In the genomic region with DNA sequence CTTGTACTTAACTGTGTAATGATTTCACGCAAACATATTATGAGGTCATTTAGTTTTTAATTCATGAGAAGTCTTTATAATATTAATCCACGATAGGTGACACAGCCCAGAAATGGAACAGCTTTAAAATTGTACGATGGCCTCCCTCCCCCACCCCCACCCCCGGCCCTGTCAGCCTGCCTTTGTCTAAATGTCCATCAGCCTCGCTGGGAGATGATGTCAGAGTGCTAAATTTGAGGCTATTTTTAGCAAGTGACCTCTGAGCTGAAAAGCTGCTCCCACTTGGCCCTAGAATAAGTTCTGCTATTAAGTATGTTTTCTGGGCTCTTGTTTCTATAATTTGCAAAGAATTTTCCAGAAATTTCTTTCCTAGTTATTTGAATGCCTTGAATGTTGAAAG, we compare ENCODE assay signal across 17 mouse cellular contexts.
DNase-seq lines count a peak whose midpoint lies in the region; ATAC-seq and TF ChIP-seq lines count a peak whose summit lies in the region.
"Had no signal": no experiment of that assay in that cellular context is flagged by ENCODE, and none has a peak within 500 bp of the region (broad histone marks: within the 10 kb centered on the region; RNA-seq: fewer than 3 reads in every experiment).

No protein-coding gene starts in this region.

- TF ChIP-seq CTCF in bone marrow macrophage, adult 2 months (IDR thresholded peaks at IDR 0.05; ENCODE audit: low read depth, low read length): no peak

- TF ChIP-seq POLR2A in bone marrow macrophage, adult 2 months (IDR thresholded peaks at IDR 0.05; ENCODE audit: borderline replicate concordance, low read depth, low read length): no peak

- no peak overlapping the region for H3K4me2 ChIP-seq in hindbrain, embryonic 11.5 days (replicated peaks; ENCODE audit: low read depth, low read length)
- H3K4me2 ChIP-seq in hindbrain, embryonic 14.5 days (replicated peaks): no peak overlapping the region
- H3K4me2 ChIP-seq: hindbrain, embryonic 15.5 days had no signal

- H3K4me3 ChIP-seq in heart, embryonic 10.5 days: no peak overlapping the region
- H3K4me3 ChIP-seq in hindbrain, embryonic 11.5 days (ENCODE audit: low read depth, low read length): no peak overlapping the region
- no peak overlapping the region for H3K4me3 ChIP-seq in hindbrain, embryonic 14.5 days (replicated peaks; ENCODE audit: low read length)
- no peak overlapping the region for H3K4me3 ChIP-seq in bone marrow macrophage, adult 2 months (ENCODE audit: insufficient read depth, low read length)
- H3K4me3 ChIP-seq: hindbrain, embryonic 15.5 days had no signal

- no peaks in the 10 kb centered on the region for H3K9me3 ChIP-seq in heart, embryonic 10.5 days
- H3K9me3 ChIP-seq in hindbrain, embryonic 11.5 days (ENCODE audit: control insufficient read depth, low read length): no peaks in the 10 kb centered on the region
- 0 out of 2 replicates have a peak, but pooled peaks cover 6% of the 10 kb centered on the region for H3K9me3 ChIP-seq in hindbrain, embryonic 14.5 days (ENCODE audit: control insufficient read depth, low read length)
- H3K9me3 ChIP-seq: hindbrain, embryonic 15.5 days had no signal

- peak overlapping the region; percentile 81; the same call in 1 of the 2 replicates for H3K27ac ChIP-seq in heart, embryonic 10.5 days
- H3K27ac ChIP-seq in hindbrain, embryonic 11.5 days (ENCODE audit: low read depth, low read length): no peak overlapping the region
- H3K27ac ChIP-seq in hindbrain, embryonic 14.5 days: no peak overlapping the region
- H3K27ac ChIP-seq in bone marrow macrophage, adult 2 months (ENCODE audit: insufficient read depth, low read depth, low read length): peak overlapping the region; percentile 38; the same call in 1 of the 2 replicates
- H3K27ac ChIP-seq: hindbrain, embryonic 15.5 days had no signal

- peaks cover 45% of the 10 kb centered on the region for H3K4me1 ChIP-seq in heart, embryonic 10.5 days
- H3K4me1 ChIP-seq in hindbrain, embryonic 11.5 days (replicated peaks; ENCODE audit: control insufficient read depth, insufficient read depth, low read length): no peaks in the 10 kb centered on the region
- no peaks in the 10 kb centered on the region for H3K4me1 ChIP-seq in hindbrain, embryonic 14.5 days (replicated peaks; ENCODE audit: control insufficient read depth, insufficient read depth, low read length)
- peaks cover 17% of the 10 kb centered on the region for H3K4me1 ChIP-seq in bone marrow macrophage, adult 2 months (ENCODE audit: control insufficient read depth, insufficient read depth, low read length)
- H3K4me1 ChIP-seq: hindbrain, embryonic 15.5 days had no signal

- no peak overlapping the region for H3K9ac ChIP-seq in hindbrain, embryonic 11.5 days (ENCODE audit: low read depth, low read length)
- H3K9ac ChIP-seq in hindbrain, embryonic 14.5 days: no peak overlapping the region
- H3K9ac ChIP-seq: hindbrain, embryonic 15.5 days had no signal

- WGBS in heart, embryonic 10.5 days: 35% methylated on average over 5 of the region's 5 CpGs
- WGBS in hindbrain, embryonic 11.5 days: 60% methylated on average over 5 of the region's 5 CpGs
- WGBS in hindbrain, embryonic 14.5 days: 40% methylated on average over 5 of the region's 5 CpGs

- no peak for DNase-seq in heart, embryonic 10.5 days (ENCODE audit: low spot score)
- no peak for DNase-seq in heart, adult 9 months (ENCODE audit: low spot score in 2 of 2)
- DNase-seq in hindbrain, embryonic 11.5 days (ENCODE audit: low spot score): peak; percentile 20
- DNase-seq in hindbrain, embryonic 14.5 days (ENCODE audit: low spot score): no peak
- DNase-seq in retina, postnatal 1 day: peak; percentile 60
- DNase-seq in ovary, postnatal 36 days (ENCODE audit: low spot score): no peak
- DNase-seq: adrenal gland, postnatal 25 days; cerebellum, postnatal 36 days; gastrocnemius, postnatal 25 days; kidney, adult 11 months; kidney, postnatal 14 days; layer of hippocampus, adult 9-11 months; liver; lung, adult 2 months had no signal

- ATAC-seq in hindbrain, embryonic 11.5 days (ENCODE audit: low FRiP score): no peak
- ATAC-seq in hindbrain, embryonic 14.5 days (ENCODE audit: low FRiP score): no peak
- ATAC-seq: CD4-positive, CD25-positive, alpha-beta regulatory T cell, adult 4 months had no signal

- H3K36me3 ChIP-seq in heart, embryonic 10.5 days: no peaks in the 10 kb centered on the region
- H3K36me3 ChIP-seq in hindbrain, embryonic 11.5 days (ENCODE audit: control insufficient read depth, insufficient read depth, low read length): no peaks in the 10 kb centered on the region
- H3K36me3 ChIP-seq in hindbrain, embryonic 14.5 days (replicated peaks; ENCODE audit: control insufficient read depth, insufficient read depth): no peaks in the 10 kb centered on the region
- H3K36me3 ChIP-seq: hindbrain, embryonic 15.5 days had no signal

- H3K27me3 ChIP-seq in heart, embryonic 10.5 days (ENCODE audit: insufficient read depth, poor library complexity, severe bottlenecking): peaks cover 8% of the 10 kb centered on the region; the same call in 1 of the 2 replicates
- H3K27me3 ChIP-seq in hindbrain, embryonic 11.5 days (ENCODE audit: control insufficient read depth, insufficient read depth, low read length): no peaks in the 10 kb centered on the region
- no peaks in the 10 kb centered on the region for H3K27me3 ChIP-seq in hindbrain, embryonic 14.5 days (ENCODE audit: control insufficient read depth, insufficient read depth, low read length)
- H3K27me3 ChIP-seq: hindbrain, embryonic 15.5 days had no signal

Comparison
In these comparisons a context has a peak if more than half of its experiments do, and no peak if none do; other contexts are left out.
1. DNase-seq: peak in hindbrain, embryonic 11.5 days (single experiment) and retina, postnatal 1 day (single experiment); none in heart, embryonic 10.5 days (single experiment), heart, adult 9 months (0 of 2), hindbrain, embryonic 14.5 days (single experiment) and ovary, postnatal 36 days (single experiment).
2. H3K27ac ChIP-seq: peak in heart, embryonic 10.5 days (single experiment) and bone marrow macrophage, adult 2 months (single experiment); none in hindbrain, embryonic 11.5 days (single experiment) and hindbrain, embryonic 14.5 days (single experiment).